Mouse (Mus musculus): ENCODE data around the gene Nxnl2. TPM values are rescaled to one million over a fixed set of nuclear protein-coding genes. Genes with fewer than 3 reads are reported as not detected.
A peak's percentile ranks its signal among the peaks of the same experiment; 100 is the strongest.

Gene Nxnl2
- total RNA-seq, 2 experiments from 2014 or later: 0.25 to 0.55 TPM

DNA sequence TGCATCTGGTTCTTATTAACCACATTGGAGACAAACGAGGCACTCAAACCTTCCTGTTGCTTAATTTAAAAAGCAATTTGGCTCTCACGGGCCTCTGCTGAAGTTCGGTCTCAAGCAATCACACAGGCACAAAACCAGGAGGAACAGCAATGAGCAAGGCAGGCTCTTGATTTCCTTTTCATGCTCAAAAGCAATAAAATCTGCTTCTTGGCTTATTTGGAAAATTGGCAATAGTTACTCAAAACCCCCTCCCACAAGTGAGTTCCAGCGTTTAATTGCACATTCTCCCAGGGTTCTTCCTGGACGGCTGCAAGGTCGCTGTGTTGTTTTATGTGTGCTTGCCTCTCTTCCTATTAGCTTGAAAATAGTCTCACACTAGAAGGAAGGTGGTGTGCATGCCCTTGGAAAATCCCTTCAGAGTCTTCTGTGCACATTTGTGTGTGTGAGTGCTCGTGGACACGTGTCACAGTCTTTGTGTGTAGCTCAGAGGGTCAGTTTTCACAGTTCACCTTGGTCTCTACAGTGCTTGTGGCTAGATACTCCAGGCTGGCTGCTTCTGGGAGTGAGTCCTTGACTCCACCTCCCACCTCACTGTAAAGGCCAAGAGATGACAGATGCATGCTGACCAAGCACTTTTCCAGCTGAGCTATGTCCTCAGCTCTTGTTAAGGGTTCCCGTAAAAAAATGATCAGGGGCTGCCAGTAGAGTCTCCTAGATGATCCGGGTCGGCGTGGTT, 50.8 kb downstream of the Nxnl2 start:
- DNase-seq: peak; percentile 29
- intact Hi-C loops (cut with DNase I; ENCODE audit: low total_unique reads): no loop called here

Small RNA genes lying within 50 kb of the gene (microRNA-seq; reads per million reads assigned to microRNA genes)
- 0 reads per million in 2 experiments for gene Gm44341

Other genes starting within 250 kb of the Nxnl2 start
- gene Spin1, start 70.1 kb upstream of the Nxnl2 start, total RNA-seq (2021): 10 to 100 TPM; 16.9 to 18.6 TPM
- gene S1pr3, start 237.6 kb downstream of the Nxnl2 start, total RNA-seq (2021): 10 to 100 TPM in 1 of 2 experiments, 1 to 10 TPM in 1; 9.7 to 13.7 TPM